In genomic region chr9:71692165-71692564, GRCm38 (mm10) we compare ENCODE assay signal across 19 mouse cellular contexts.
"Had no signal": no experiment of that assay in that cellular context is flagged by ENCODE, and none has a peak within 500 bp of the region (broad histone marks: within the 10 kb centered on the region; RNA-seq: fewer than 3 reads in every experiment).

No protein-coding gene starts in this region.

- H3K4me3 ChIP-seq: midbrain, embryonic 10.5 days; midbrain, embryonic 12.5 days; myocyte; neural tube, embryonic 13.5 days; neural tube, embryonic 15.5 days had no signal

- H3K9ac ChIP-seq: lung, embryonic 14.5 days; midbrain, embryonic 12.5 days; neural tube, embryonic 13.5 days; neural tube, embryonic 15.5 days had no signal

- H3K27ac ChIP-seq: midbrain, embryonic 10.5 days; midbrain, embryonic 12.5 days; neural tube, embryonic 13.5 days; neural tube, embryonic 15.5 days had no signal

- H3K4me1 ChIP-seq: midbrain, embryonic 12.5 days; neural tube, embryonic 15.5 days had no signal

- ATAC-seq: midbrain, embryonic 16.5 days had no signal

- H3K9me3 ChIP-seq: midbrain, embryonic 10.5 days; midbrain, embryonic 12.5 days; neural tube, embryonic 13.5 days; neural tube, embryonic 15.5 days had no signal

- H3K4me2 ChIP-seq: lung, embryonic 14.5 days; midbrain, embryonic 12.5 days; neural tube, embryonic 13.5 days; neural tube, embryonic 15.5 days had no signal

- H3K27me3 ChIP-seq: midbrain, embryonic 12.5 days; neural tube, embryonic 13.5 days; neural tube, embryonic 15.5 days had no signal

- H3K36me3 ChIP-seq: midbrain, embryonic 10.5 days; midbrain, embryonic 12.5 days; neural tube, embryonic 13.5 days; neural tube, embryonic 15.5 days had no signal

- DNase-seq: lung, adult 18-20 months; lung, embryonic 14.5 days; lung, postnatal 10 days; lung, postnatal 4 days; midbrain, embryonic 14.5 days; retina, postnatal 1 day; right cerebral cortex, adult 18-20 months; right cerebral cortex, postnatal 25 days; right cerebral cortex, postnatal 4 days; spleen, adult 18-20 months; thymus, adult 18-20 months; thymus, postnatal 14 days; thymus, postnatal 36 days had no signal
